Mouse (Mus musculus): ENCODE results near the gene Slc43a2.
A peak's percentile ranks its signal among the peaks of the same experiment; 100 is the strongest.
"Not testable (repeated sequence)": the region's sequence is repeated elsewhere in the genome, so short reads cannot be mapped to it uniquely, and the experiment has no call there.

Gene Slc43a2

DNA sequence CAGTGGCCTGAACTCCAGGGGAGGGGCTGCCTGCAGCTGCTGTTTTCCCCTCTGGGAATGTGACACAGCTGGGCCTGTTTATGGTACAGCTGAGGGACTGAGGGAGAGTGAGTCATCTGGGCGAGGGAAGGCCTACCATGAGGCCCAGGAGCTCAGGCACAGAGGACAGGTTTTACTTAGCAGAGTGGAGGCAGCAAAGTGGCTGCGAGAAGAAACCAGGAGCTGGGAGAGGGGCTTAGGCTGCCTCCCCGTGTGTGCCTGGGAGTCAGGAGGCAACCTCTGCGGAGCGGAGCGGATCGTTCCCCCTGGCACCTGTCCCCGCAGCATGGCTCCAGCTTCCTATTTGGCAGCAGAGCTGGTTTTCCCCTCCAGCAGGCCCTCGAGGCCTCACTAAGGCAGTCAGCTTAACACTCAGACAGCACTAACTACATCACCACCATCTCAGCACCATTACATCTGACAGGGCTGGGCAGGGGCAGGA lies 20.5 kb downstream of the Slc43a2 start:
- peak; percentile 83 to 86 for DNase-seq

DNA sequence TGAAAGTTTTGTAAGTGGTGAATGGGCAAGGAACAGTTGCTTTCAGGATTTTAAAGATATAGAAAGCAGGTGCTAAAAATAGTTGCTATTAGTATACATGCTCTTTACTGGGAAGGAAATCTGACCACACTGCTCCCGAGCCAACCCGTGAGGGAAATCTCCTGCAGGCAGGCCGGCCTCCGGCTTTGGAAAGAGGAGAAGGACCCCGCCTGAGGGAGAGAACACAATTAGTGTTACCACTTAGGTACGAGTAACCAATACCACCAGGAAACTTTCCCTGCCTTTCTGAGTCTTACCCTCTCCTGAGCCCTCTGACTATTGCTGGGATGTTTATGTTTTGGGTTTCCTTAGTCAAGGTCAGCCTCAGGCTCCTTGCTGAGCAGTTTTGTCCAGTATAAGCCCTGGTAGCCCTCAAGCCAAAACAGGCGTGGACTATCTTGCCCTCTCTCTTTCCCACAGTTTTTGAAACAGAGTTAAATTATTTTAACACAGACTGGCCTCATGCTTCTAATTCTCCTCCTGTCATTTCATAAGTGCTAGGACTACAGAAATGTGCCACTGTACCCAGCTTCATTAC lies 21.5 kb downstream of the Slc43a2 start:
- no peak for DNase-seq

- DNase-seq, result not testable (repeated sequence)
Observed at GRCm38 (mm10) chr11:75556006-75556405, 24.5 kb downstream of the Slc43a2 start.

DNA sequence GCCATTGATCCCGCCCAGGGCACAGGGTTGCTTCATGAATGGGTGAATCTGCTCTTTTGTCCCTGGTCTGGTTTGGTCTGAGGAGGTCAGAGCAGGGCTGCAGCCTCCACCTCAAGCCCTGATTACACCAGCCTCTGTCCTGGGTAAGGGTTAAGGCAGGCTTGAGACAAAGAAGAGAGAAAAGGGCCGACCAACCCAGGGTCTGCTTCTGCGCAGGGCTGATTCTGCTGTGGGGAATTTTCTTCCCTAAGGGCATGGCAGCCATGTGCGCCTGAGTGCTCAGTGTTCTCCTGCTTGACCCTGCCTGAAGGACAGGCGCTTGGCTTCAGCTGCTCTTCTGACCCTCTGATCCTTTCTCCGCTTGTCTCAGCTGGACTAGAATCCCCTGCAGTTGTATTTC lies 25.6 kb downstream of the Slc43a2 start:
- DNase-seq, result no peak

GRCm38 (mm10) chr11:75558101-75558500 lies 26.6 kb downstream of the Slc43a2 start:
- peak in 1 of 2 experiments; percentile 73 for DNase-seq

DNA sequence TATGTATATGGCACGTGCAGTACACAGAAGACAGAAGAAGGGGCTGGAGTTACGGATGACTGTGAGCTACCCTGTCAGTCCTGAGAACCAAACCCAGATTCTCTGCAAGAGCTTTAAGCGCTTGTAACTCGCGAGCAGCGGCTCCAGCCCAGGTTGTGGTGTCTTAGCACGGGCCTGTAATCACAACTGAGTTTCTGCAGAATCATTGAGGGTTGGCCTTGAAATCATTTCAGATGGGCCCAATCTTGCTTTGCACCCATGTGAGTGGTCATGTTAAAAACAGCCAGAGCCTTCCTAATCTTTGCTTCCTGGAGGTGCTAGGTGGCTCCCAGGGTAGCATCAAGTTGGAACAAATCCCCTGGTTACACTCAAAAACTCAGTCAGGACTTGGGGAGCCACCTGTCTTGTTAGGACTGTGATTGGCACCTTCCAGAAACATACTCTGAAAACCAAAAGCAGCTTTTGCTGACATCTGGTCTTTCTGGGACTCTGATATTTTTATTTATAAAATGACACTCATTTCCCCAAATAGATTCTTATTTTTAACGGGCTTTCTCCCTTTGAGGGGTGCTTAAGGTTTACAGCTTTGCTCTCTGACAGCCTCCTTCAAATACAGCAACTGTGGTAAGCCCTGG lies 28.5 kb downstream of the Slc43a2 start:
- no peak for DNase-seq

DNA sequence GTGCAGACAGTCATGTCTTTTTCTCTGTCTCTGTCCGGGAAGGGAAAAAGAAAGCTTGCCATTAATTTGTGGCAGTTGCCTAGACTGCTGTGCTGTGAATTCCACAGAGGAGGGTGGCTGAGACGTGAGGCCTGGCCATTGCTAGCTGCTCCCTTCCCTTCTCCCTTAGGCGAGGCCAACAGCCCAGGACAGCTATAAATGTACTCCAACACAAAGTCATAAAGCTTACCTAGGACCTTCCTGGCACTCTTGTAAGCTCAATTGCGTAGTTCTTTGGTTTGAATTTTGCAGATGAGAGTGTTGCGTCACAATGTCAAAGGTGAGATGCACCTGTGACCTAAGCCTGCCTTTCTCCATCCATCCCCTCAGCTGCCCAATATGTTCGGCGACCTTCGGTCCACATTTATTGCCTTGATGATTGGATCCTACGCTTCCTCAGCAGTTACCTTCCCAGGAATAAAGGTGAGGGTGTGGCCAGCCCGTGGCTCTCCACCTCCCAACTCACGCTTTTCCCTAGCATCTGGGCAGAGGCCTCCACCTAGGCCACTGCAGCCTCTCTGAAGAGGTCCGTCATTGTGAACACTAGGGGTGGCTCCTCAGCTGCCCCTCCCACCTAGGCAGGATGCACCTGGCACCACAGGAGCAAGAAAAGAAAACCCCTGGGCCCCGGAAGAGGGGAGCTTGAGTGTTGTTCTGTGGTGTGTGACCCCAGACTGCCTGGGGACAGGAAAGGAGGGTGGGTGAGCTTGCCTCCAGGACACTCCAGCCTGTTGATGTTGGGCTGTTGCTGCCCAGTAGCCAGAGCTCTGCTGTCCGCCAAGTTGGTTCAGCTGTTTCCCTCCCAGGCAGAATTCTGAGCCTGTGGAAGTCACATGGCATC lies 29.3 kb downstream of the Slc43a2 start:
- no peak for DNase-seq

GRCm38 (mm10) chr11:75561410-75561791 lies 29.9 kb downstream of the Slc43a2 start:
- DNase-seq, result no peak

- DNase-seq, result peak; percentile 64 to 66
Observed at GRCm38 (mm10) chr11:75562840-75563239, 31.3 kb downstream of the Slc43a2 start.

DNA sequence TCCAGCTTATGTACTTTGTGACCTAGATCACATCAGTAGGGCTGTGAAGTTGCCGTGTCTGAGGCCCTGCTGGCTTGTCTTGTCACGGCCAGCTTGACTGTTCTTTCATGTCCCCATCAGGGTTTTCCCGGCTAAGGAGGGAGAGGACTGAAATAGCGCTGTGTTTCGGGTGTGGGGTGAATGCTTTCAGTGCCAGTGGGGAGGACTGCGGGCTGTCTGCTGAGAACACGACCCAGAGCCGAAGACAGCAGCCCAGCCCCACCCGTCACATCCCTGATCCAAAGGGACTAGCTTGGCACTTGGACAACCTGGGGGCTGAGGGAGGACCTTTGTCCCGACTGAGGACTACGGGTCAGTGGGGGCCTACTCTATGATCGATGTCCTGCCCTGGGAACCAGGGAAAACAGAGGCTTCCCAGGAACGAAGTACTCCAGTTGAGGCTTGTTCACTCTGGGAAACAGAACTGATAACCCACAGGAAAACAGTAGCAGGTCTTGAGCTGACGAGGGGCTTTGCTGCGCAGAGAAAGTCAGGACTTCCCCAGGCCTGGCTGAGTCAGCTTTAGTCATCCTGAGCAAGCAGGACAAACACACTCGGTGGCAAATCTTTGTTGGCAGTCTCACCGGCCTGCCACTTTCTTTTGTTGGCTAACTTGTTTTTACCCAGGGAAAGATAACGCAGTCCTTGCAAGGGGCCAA lies 32.5 kb downstream of the Slc43a2 start:
- DNase-seq, result peak in 1 of 2 experiments; percentile 28

- peak; percentile 74 for DNase-seq
Observed at GRCm38 (mm10) chr11:75565849-75566248, 34.4 kb downstream of the Slc43a2 start.

- DNase-seq, result peak; percentile 62 to 66
Observed at GRCm38 (mm10) chr11:75566276-75567196, 35.0 kb downstream of the Slc43a2 start.

GRCm38 (mm10) chr11:75567346-75568114 lies 36.0 kb downstream of the Slc43a2 start:
- peak; percentile 57 to 75 for DNase-seq

DNA sequence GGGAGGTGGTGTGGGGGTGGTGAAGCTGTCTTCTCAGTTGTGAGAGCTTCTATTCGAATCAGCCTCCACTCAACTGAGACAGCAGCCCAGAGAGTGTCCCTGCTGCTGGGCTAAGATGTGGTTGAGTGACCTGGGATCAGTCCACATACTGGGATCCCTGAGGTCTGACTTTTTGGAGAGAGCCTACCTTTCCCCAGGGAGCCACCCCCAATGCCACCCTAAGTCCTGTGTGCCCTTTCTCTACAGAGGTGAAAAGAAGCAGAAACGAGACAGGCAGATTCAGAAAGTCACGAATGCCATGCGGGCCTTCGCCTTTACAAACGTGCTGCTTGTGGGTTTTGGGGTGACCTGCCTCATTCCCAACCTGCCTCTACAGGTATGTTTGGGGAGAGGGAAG lies 36.6 kb downstream of the Slc43a2 start:
- DNase-seq, result peak; percentile 21 to 43

DNA sequence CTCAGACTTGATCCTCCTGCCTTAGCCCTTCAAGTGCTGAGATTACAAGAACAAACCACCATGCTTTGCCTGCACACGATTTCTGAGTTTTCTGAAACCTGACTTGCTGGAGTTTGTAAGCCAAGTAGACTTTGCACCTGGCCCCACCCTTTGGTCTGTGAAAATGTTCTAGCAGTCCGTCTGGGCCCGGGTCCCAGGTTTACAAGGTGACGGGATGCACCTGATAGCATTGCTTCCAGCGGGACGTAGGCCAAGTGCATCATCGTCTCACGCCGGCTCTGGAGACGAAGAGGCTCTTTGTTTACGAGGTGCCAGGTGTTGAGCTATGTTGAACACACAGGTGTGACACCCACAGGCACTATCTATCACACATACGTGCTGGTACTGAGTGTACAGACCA lies 37.5 kb downstream of the Slc43a2 start:
- peak; percentile 41 to 43 for DNase-seq

GRCm38 (mm10) chr11:75570375-75571125 lies 39.1 kb downstream of the Slc43a2 start:
- peak; percentile 85 to 93 for DNase-seq

DNA sequence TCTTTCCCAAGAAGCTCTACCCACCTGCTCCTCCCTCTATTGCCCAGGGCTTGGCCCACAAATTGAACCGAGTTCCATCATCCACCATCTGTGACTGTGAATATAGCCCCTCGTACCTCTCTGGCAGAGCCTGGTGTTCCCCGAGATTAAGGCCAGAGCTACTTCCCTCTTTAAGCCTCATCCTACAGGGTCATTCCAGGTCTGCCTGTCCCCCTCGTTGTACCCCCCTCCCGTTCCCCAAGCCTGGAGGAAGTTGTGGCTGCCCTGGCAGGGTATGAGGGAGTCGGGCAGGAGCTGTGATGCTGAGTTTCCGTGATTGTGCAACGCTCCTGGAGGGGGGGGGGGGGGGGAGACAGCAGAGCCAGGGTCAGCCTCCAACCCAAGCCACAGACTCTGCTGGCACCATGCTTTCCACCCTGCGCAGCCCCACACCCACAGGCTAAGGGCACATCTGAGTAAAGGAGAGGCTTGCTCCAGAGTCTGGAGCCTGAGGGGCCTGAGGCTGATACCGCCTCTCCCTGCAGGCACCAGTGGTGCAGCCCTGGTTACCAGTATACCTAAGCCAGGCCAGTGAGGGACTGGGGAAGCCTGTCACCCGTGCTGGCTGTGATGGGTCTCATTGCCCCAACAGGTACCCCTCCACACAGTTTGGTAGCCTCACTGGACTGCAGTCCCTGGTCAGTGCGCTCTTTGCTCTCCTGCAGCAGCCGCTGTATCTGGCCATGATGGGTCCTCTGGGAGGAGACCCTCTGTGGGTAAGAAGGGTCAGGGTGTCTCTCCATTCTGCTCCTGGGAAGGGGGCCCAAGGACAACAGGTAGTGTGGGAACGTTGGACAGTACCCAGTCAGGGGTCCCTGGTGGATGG lies 39.9 kb downstream of the Slc43a2 start:
- peak; percentile 42 to 63 for DNase-seq

DNA sequence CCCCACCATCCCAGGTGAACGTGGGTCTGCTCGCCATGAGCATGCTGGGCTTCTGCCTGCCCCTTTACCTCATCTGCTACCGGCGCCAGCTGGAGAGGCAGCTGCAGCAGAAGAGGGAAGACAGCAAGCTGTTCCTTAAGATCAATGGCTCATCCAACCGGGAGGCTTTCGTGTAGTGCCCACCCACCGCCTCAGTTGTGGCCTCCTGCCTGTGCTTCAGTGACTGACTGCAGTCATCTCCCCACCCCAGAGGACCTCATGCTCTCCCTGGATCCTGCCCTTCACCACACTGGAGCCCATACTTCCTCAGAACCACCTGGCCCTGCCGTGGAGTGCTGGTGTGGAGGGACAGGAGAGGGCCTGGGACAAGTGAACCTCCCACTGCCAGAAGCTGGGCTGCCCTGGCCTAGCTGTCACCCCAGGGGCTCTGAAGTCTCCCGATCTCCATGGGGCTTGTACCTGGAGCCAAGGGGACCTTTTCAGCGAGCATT lies 40.9 kb downstream of the Slc43a2 start:
- DNase-seq, result peak; percentile 38

All from cerebellum, postnatal 14 days (tissue).